Mouse (Mus musculus) spleen, adult 2 months (tissue): Measurements from ENCODE around the gene Dnmt3a. TPM values are rescaled to one million over a fixed set of nuclear protein-coding genes. Genes with fewer than 3 reads are reported as not detected.

Experiments used
- DNase-seq, 2 experiments: peaks; one replicate each; pipeline versions ENCODE4 v3.0.0 to v3.0.0-alpha.2; 2012 to 2021; ENCODE audit warnings: low spot score in 2 of 2, low read depth in 1 of 2
- H3K27ac ChIP-seq: fragments of 200-500 bp; 2 replicates; pipeline ENCODE4 v1.5.1; 2012; ENCODE audit warnings: low read length, inconsistent platforms; ENCODE audit not compliant: insufficient read depth
- H3K27me3 ChIP-seq: fragments of 200-500 bp; 2 replicates; pipeline ENCODE4 v1.6.1; 2012; ENCODE audit warnings: mild to moderate bottlenecking, moderate library complexity, low read length, inconsistent platforms; ENCODE audit not compliant: control insufficient read depth, insufficient read depth
- H3K36me3 ChIP-seq: fragments of 200-500 bp; 2 replicates; pipeline ENCODE4 v1.6.1; 2012; ENCODE audit warnings: mild to moderate bottlenecking, low read length, inconsistent platforms; ENCODE audit not compliant: control insufficient read depth, insufficient read depth
- H3K4me1 ChIP-seq: fragments of 200-500 bp; 2 replicates; pipeline ENCODE4 v1.6.1; 2011; ENCODE audit warnings: inconsistent platforms; ENCODE audit not compliant: control insufficient read depth, insufficient read depth, insufficient read length
- H3K4me3 ChIP-seq: fragments of 200-500 bp; 2 replicates; pipeline ENCODE4 v1.5.1; 2011; ENCODE audit warnings: mild to moderate bottlenecking, inconsistent platforms; ENCODE audit not compliant: insufficient read depth, insufficient read length; ENCODE audit errors: extremely low read depth
- CTCF ChIP-seq: fragments of 200-500 bp; IDR thresholded peaks from 2 replicates; pipeline ENCODE4 v1.5.1; 2011; ENCODE audit warnings: mild to moderate bottlenecking, inconsistent platforms; ENCODE audit not compliant: insufficient read depth, insufficient read length, insufficient replicate concordance; ENCODE audit errors: extremely low read depth
- POLR2A ChIP-seq: fragments of 200-500 bp; IDR thresholded peaks from 2 replicates; pipeline ENCODE4 v1.6.1; 2011; ENCODE audit warnings: low read depth, low read length, inconsistent platforms
- WGBS: fragments of 180-500 bp; shearing (Covaris S2); methylation state at CpG from one replicate; pipeline ENCODE4 v1.1.7; 2018; 5-methylcytosine and 5-hydroxymethylcytosine counted together
- polyA plus RNA-seq: library from polyadenylated mRNA; depleted of rRNA; stranded (reverse); fragments of >200 nt; gene quantifications from 2 replicates; pipeline ENCODE4 v1.2.3, GENCODE M21; 2012

The Dnmt3a gene
- polyA plus RNA-seq, 1 experiment = 19.3 TPM

GRCm38 (mm10) chr12:3825714-3826080 is 19.9 kb downstream of the Dnmt3a start:
- Histone ChIP-seq H3K4me1 (peaks cover 21% of the 10 kb centered on the region; the same call in 1 of the 2 replicates), H3K4me3 (no peak overlapping the region), H3K36me3 (no peaks in the 10 kb centered on the region), H3K27me3 (no peaks in the 10 kb centered on the region), H3K27ac (no peak overlapping the region)
- DNase-seq = no peak
- 86% methylated on average over 12 of the region's 12 CpGs for WGBS
- TF ChIP-seq CTCF (no peak), POLR2A (no peak)

- DNase-seq = no peak
- Histone ChIP-seq H3K27me3 (no peaks in the 10 kb centered on the region), H3K27ac (no peak overlapping the region), H3K36me3 (no peaks in the 10 kb centered on the region), H3K4me1 (peaks cover 21% of the 10 kb centered on the region; the same call in 1 of the 2 replicates), H3K4me3 (no peak overlapping the region)
- TF ChIP-seq POLR2A (no peak), CTCF (no peak)
- WGBS = 87% methylated on average over 5 of the region's 5 CpGs
These were observed 22.0 kb downstream of the Dnmt3a start for GRCm38 (mm10) chr12:3827771-3828170.

GRCm38 (mm10) chr12:3833059-3833760 is 27.4 kb downstream of the Dnmt3a start:
- no peak for DNase-seq
- Histone ChIP-seq H3K4me1 (peaks cover 19% of the 10 kb centered on the region; the same call in 1 of the 2 replicates), H3K36me3 (peaks cover 10% of the 10 kb centered on the region; the same call in 1 of the 2 replicates), H3K4me3 (no peak overlapping the region), H3K27ac (peak overlapping the region; percentile 90), H3K27me3 (no peaks in the 10 kb centered on the region)
- WGBS = 85% methylated on average over 7 of the region's 7 CpGs
- no peak for TF ChIP-seq CTCF
- no peak for TF ChIP-seq POLR2A

GRCm38 (mm10) chr12:3833851-3834273 is 28.1 kb downstream of the Dnmt3a start:
- TF ChIP-seq POLR2A (no peak), CTCF (no peak)
- DNase-seq = no peak
- Histone ChIP-seq H3K27ac (peak overlapping the region; percentile 90), H3K27me3 (no peaks in the 10 kb centered on the region), H3K4me1 (peaks cover 19% of the 10 kb centered on the region; the same call in 1 of the 2 replicates), H3K36me3 (peaks cover 11% of the 10 kb centered on the region; the same call in 1 of the 2 replicates), H3K4me3 (no peak overlapping the region)
- WGBS = 11% methylated on average over 8 of the region's 8 CpGs

- Histone ChIP-seq H3K36me3 (peaks cover 12% of the 10 kb centered on the region; the same call in 1 of the 2 replicates), H3K27me3 (no peaks in the 10 kb centered on the region), H3K4me3 (peak overlapping the region; percentile 20; the same call in 1 of the 2 replicates), H3K27ac (peak overlapping the region; percentile 90), H3K4me1 (peaks cover 19% of the 10 kb centered on the region; the same call in 1 of the 2 replicates)
- peak; percentile 42 to 45 for DNase-seq
- peak; percentile 29; the same call in 1 of the 2 replicates for TF ChIP-seq CTCF
- no peak for TF ChIP-seq POLR2A
- 19% methylated on average over 21 of the region's 21 CpGs for WGBS
These were observed 28.8 kb downstream of the Dnmt3a start for GRCm38 (mm10) chr12:3834373-3835314.

GRCm38 (mm10) chr12:3835576-3835975 is 29.8 kb downstream of the Dnmt3a start:
- peaks cover 12% of the 10 kb centered on the region; the same call in 1 of the 2 replicates for H3K36me3 ChIP-seq
- no peak overlapping the region for H3K27ac ChIP-seq
- no peak for DNase-seq
- H3K4me3 ChIP-seq = no peak overlapping the region
- TF ChIP-seq CTCF = no peak
- no peak for TF ChIP-seq POLR2A
- H3K4me1 ChIP-seq = peaks cover 19% of the 10 kb centered on the region; the same call in 1 of the 2 replicates
- WGBS = 63% methylated on average over 2 of the region's 2 CpGs
- no peaks in the 10 kb centered on the region for H3K27me3 ChIP-seq
